Mouse (Mus musculus) midbrain, embryonic 14.5 days (tissue): ENCODE data around the gene Pfn4. TPM values are rescaled to one million over a fixed set of nuclear protein-coding genes. Genes with fewer than 3 reads are reported as not detected.
"Not testable (repeated sequence)": the region's sequence is repeated elsewhere in the genome, so short reads cannot be mapped to it uniquely, and the experiment has no call there.

Experiments
- ATAC-seq: fragments of 200-750 bp; cut with Nextera tagmentation; 2 replicates; pipeline ENCODE4 v1.8.0; 2017; ENCODE audit warnings: moderate number of reproducible peaks, moderate library complexity; ENCODE audit not compliant: low FRiP score, low TSS enrichment
- DNase-seq: peaks from one replicate; pipeline ENCODE4 v3.0.0-alpha.2; 2015
- H3K27ac ChIP-seq: fragments of 300-500 bp; sonication (generic); replicated peaks from 2 replicates; pipeline ENCODE4 v1.5.1; 2014; ENCODE audit warnings: mild to moderate bottlenecking, low read depth, low read length, moderate library complexity
- H3K27me3 ChIP-seq: fragments of 300-500 bp; sonication (generic); 2 replicates; pipeline ENCODE4 v1.6.1; 2014; ENCODE audit warnings: low read length, control low read depth, mixed read lengths; ENCODE audit not compliant: control insufficient read depth, insufficient read depth
- H3K36me3 ChIP-seq: fragments of 300-500 bp; sonication (generic); 2 replicates; pipeline ENCODE4 v1.6.1; 2014; ENCODE audit warnings: low read length, control low read depth; ENCODE audit not compliant: control insufficient read depth, insufficient read depth
- H3K4me1 ChIP-seq: fragments of 300-500 bp; sonication (generic); 2 replicates; pipeline ENCODE4 v1.6.1; 2014; ENCODE audit warnings: mild to moderate bottlenecking, antibody characterized with exemption, low read length, control low read depth; ENCODE audit not compliant: control insufficient read depth, insufficient read depth
- H3K4me2 ChIP-seq: fragments of 300-500 bp; sonication (generic); 2 replicates; pipeline ENCODE4 v1.6.1; 2014; ENCODE audit warnings: mild to moderate bottlenecking, low read length, moderate library complexity
- H3K4me3 ChIP-seq: fragments of 300-500 bp; sonication (generic); replicated peaks from 2 replicates; pipeline ENCODE4 v1.5.1; 2014; ENCODE audit warnings: low read depth, low read length
- H3K9ac ChIP-seq: fragments of 300-500 bp; sonication (generic); replicated peaks from 2 replicates; pipeline ENCODE4 v1.6.1; 2014; ENCODE audit warnings: mild to moderate bottlenecking, low read length, moderate library complexity
- H3K9me3 ChIP-seq: fragments of 300-500 bp; sonication (generic); 2 replicates; pipeline ENCODE4 v1.6.1; 2016; ENCODE audit warnings: low read length, control low read depth, mixed read lengths; ENCODE audit not compliant: control insufficient read depth
- WGBS: fragments of 180-500 bp; shearing (Covaris S2); extraction: QIAGEN DNeasy Blood & Tissue Kit; methylation state at CpG from one replicate; pipeline ENCODE4 v1.1.7; 2014; 5-methylcytosine and 5-hydroxymethylcytosine counted together
- polyA plus RNA-seq: library from polyadenylated mRNA; unstranded; fragments of >200 nt; fragmentation: Nextera tagmentation; extraction: Ambion mirVana; gene quantifications from 2 replicates; pipeline ENCODE4 v1.2.1, GENCODE M21; 2014

Pfn4 gene
- polyA plus RNA-seq, 1 experiment from 2014 or later, result 16.6 TPM

GRCm38 (mm10) chr12:4742183-4742582 is 26.6 kb upstream of the Pfn4 start:
- Histone ChIP-seq H3K4me1 (no peaks in the 10 kb centered on the region), H3K27me3 (no peaks in the 10 kb centered on the region), H3K9ac (no peak overlapping the region), H3K9me3 (no peaks in the 10 kb centered on the region), H3K4me3 (no peak overlapping the region), H3K4me2 (no peak overlapping the region), H3K27ac (no peak overlapping the region), H3K36me3 (no peaks in the 10 kb centered on the region)
- DNase-seq (no peak), ATAC-seq (no peak)
- 89% methylated on average over 3 of the region's 3 CpGs for WGBS

- H3K4me1 ChIP-seq, result no peaks in the 10 kb centered on the region
- 94% methylated on average over 10 of the region's 10 CpGs for WGBS
- no peak overlapping the region for H3K9ac ChIP-seq
- H3K27me3 ChIP-seq, result no peaks in the 10 kb centered on the region
- H3K4me3 ChIP-seq, result no peak overlapping the region
- H3K9me3 ChIP-seq, result no peaks in the 10 kb centered on the region
- no peaks in the 10 kb centered on the region for H3K36me3 ChIP-seq
- H3K4me2 ChIP-seq, result no peak overlapping the region
- no peak overlapping the region for H3K27ac ChIP-seq
- ATAC-seq, result no peak
- no peak for DNase-seq
Observed at GRCm38 (mm10) chr12:4744486-4744885, 24.3 kb upstream of the Pfn4 start.

GRCm38 (mm10) chr12:4754451-4754850 is 14.4 kb upstream of the Pfn4 start:
- H3K9ac ChIP-seq, H3K4me2 ChIP-seq, H3K27me3 ChIP-seq, H3K27ac ChIP-seq, H3K36me3 ChIP-seq, DNase-seq, H3K4me3 ChIP-seq, H3K4me1 ChIP-seq, ATAC-seq, H3K9me3 ChIP-seq: not testable (repeated sequence)
- WGBS, result 96% methylated on average over 4 of the region's 4 CpGs

- ATAC-seq, result no peak
- Histone ChIP-seq H3K9me3 (no peaks in the 10 kb centered on the region), H3K9ac (no peak overlapping the region), H3K4me2 (no peak overlapping the region), H3K4me1 (no peaks in the 10 kb centered on the region), H3K4me3 (no peak overlapping the region), H3K27me3 (no peaks in the 10 kb centered on the region), H3K36me3 (no peaks in the 10 kb centered on the region), H3K27ac (no peak overlapping the region)
- WGBS, result 86% methylated on average over 1 of the region's 1 CpGs
- no peak for DNase-seq
Observed at GRCm38 (mm10) chr12:4757060-4757459, 11.8 kb upstream of the Pfn4 start.

GRCm38 (mm10) chr12:4769333-4769723 is 506 bp downstream of the Pfn4 start:
- Histone ChIP-seq H3K4me3 (peak overlapping the region; percentile 60), H3K9me3 (no peaks in the 10 kb centered on the region), H3K36me3 (no peaks in the 10 kb centered on the region), H3K4me2 (peak overlapping the region; percentile 65), H3K9ac (peak overlapping the region; percentile 90), H3K27ac (peak overlapping the region; percentile 96), H3K27me3 (no peaks in the 10 kb centered on the region), H3K4me1 (peaks cover 6% of the 10 kb centered on the region; the same call in 1 of the 2 replicates)
- no peak for DNase-seq
- ATAC-seq, result peak; percentile 54
- whole genome bisulfite sequencing, result 17% methylated on average over 13 of the region's 13 CpGs

GRCm38 (mm10) chr12:4774895-4775587 is 6.2 kb downstream of the Pfn4 start:
- H3K27me3 ChIP-seq, result no peaks in the 10 kb centered on the region
- H3K9me3 ChIP-seq, result no peaks in the 10 kb centered on the region
- WGBS, result 93% methylated on average over 8 of the region's 8 CpGs
- H3K27ac ChIP-seq, result no peak overlapping the region
- no peak overlapping the region for H3K9ac ChIP-seq
- no peak overlapping the region for H3K4me2 ChIP-seq
- DNase-seq (no peak), ATAC-seq (no peak)
- no peaks in the 10 kb centered on the region for H3K4me1 ChIP-seq
- H3K36me3 ChIP-seq, result no peaks in the 10 kb centered on the region
- no peak overlapping the region for H3K4me3 ChIP-seq

GRCm38 (mm10) chr12:4775588-4775949 is 6.7 kb downstream of the Pfn4 start:
- H3K9me3 ChIP-seq, result no peaks in the 10 kb centered on the region
- 79% methylated on average over 9 of the region's 9 CpGs for WGBS
- no peaks in the 10 kb centered on the region for H3K36me3 ChIP-seq
- no peak overlapping the region for H3K9ac ChIP-seq
- H3K4me1 ChIP-seq, result no peaks in the 10 kb centered on the region
- DNase-seq, result no peak
- H3K27me3 ChIP-seq, result no peaks in the 10 kb centered on the region
- ATAC-seq, result no peak
- H3K4me2 ChIP-seq, result no peak overlapping the region
- no peak overlapping the region for H3K27ac ChIP-seq
- no peak overlapping the region for H3K4me3 ChIP-seq

- WGBS, result 93% methylated on average over 6 of the region's 6 CpGs
- no peak overlapping the region for H3K4me2 ChIP-seq
- no peaks in the 10 kb centered on the region for H3K36me3 ChIP-seq
- no peak overlapping the region for H3K9ac ChIP-seq
- no peak overlapping the region for H3K4me3 ChIP-seq
- ATAC-seq (no peak), DNase-seq (no peak)
- no peaks in the 10 kb centered on the region for H3K4me1 ChIP-seq
- H3K27me3 ChIP-seq, result no peaks in the 10 kb centered on the region
- H3K9me3 ChIP-seq, result no peaks in the 10 kb centered on the region
- H3K27ac ChIP-seq, result no peak overlapping the region
Observed at GRCm38 (mm10) chr12:4777734-4778133, 8.9 kb downstream of the Pfn4 start.

- no peak overlapping the region for H3K9ac ChIP-seq
- ATAC-seq, result no peak
- no peak for DNase-seq
- 62% methylated on average over 2 of the region's 2 CpGs for WGBS
- no peaks in the 10 kb centered on the region for H3K9me3 ChIP-seq
- no peaks in the 10 kb centered on the region for H3K4me1 ChIP-seq
- no peaks in the 10 kb centered on the region for H3K27me3 ChIP-seq
- no peak overlapping the region for H3K4me3 ChIP-seq
- H3K27ac ChIP-seq, result no peak overlapping the region
- no peaks in the 10 kb centered on the region for H3K36me3 ChIP-seq
- no peak overlapping the region for H3K4me2 ChIP-seq
Observed at GRCm38 (mm10) chr12:4780245-4780644, 11.4 kb downstream of the Pfn4 start.
